Mouse (Mus musculus) ovary, adult 18-20 months (tissue): Measurements from ENCODE around the gene Pigb.

Experiments
- DNase-seq: peaks from one replicate; pipeline ENCODE4 v3.0.0; 2022; ENCODE audit warnings: low spot score, mixed read lengths

The Pigb gene

DNA sequence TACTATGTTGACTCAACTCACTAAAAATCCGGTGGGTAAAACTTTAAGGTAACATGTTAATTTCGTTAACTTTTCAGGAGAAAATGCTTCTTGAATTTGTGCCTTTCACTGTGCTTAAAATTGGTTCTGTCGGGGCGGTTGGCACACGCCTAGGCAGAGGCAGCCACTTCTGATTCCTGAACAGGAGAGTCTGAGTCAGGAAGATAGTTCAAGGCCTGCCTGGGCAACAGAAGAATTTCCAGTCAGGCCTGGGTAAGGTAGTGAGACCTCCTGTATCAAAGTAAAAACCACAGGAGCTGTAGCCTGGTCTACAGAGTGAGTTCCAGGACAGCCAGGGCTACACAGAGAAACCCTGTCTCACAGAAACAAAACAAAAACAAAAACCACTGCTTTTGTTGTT, 47.6 kb downstream of the Pigb start:
- DNase-seq, result no peak

DNA sequence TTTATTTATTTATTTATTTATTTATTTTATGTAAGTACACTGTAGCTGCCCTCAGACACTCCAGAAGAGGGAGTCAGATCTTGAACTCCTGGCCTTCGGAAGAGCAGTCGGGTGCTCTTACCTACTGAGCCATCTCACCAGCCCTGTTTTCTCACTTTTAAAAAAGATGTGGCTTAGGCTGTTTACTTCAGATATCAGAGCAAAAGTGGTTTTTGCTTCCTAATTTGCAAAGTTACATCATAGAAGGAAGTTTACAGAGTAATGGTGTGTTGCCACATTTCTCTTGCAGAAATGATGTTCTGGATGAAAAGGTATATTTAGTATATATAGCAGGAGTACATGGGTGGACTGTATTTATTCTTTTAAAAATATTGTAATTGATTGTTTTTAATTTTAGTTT, 48.8 kb downstream of the Pigb start:
- no peak for DNase-seq

DNA sequence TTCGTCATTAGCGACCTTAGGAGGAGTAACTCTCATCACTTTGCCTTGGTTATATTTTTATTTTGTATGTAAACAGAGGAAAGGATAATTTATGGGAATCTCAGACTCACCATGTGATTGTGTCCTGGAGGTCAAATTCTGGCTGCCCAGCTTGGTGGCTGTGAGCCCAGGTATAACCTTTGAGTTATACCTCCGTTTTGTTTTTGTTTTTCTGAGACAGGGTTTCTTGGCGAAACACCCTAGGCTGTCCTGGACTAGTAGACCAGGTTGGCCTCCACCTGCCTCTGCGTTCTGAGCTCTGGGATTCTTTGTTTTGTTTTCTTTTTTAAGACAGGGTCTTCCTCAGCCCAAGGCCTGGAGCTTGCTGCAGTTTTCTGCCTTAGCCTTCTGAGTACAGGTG, 51.5 kb downstream of the Pigb start:
- DNase-seq, result no peak

DNA sequence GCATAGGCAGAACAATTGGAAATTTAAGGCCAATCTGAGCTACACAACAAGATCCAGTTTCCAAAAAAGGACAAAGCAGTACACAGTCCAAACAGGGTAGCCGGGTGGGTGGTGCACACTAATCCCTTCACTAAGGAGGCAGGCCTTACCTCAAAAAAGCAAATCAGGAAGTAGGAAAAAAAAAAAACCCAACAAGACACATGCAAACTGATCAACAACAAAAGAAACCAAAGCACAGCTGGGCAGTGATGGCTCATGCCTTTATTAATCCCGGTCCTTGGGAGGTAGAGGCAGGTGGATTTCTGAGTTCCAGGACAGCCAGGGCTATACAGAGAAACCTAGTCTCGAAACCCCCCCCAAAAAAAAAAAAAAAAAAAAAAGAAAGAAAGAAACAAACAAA, 52.5 kb downstream of the Pigb start:
- DNase-seq, result no peak

DNA sequence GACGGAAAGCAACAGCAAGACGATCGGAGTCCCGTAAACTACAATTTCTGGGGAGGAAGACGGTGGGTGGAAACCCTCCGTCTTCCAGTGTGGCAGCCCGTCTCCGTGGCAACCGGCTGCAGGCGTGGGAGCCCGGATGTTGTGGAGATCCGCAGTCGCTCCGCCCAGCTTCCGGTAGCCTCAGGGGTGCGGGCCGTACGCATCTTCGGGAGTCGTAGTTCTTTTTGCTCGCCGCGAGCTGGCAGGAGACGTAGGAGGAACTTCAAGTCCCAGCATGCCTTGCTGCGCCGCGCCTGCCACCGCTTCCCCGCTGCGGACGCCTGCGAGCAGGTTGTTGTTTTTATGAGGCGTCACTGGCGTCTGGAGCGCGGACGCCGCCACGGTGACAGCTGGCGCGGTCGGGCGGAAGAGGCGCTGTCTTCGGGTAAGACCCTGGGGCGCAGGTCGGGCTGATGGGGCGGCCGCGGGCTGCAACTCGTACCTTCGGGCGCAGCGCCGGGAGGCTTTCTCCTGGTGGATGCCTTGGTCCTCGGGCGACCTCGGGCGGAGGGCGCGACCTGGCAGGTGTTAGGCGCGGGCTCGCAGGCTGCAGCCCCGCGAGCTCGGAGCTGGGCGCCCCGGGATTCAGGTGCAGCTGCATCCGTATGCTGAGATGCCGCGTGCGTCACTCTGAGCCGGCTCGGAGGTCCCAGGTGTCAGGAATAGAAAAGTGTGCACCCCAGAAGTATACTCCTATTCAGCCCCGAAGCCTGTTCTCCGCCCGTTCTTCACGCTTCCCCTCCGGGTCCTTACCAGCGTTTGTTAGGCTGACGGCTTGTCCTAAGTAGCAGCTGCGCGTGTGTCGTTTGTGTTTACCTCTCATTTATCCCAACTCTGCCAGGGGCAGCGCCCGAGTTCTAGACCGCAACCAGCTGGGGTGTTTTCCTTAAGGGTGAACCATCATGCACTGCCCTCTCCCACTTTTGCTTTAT, 54.6 kb downstream of the Pigb start, which contains the start of the genes Ccpg1os and Ccpg1:
Ccpg1os (minus strand) TSS at position 133 of the 971 bp plus-strand sequence.
Ccpg1 (plus strand) TSS at position 180 of the 971 bp plus-strand sequence.
- peak; percentile 96 for DNase-seq

DNA sequence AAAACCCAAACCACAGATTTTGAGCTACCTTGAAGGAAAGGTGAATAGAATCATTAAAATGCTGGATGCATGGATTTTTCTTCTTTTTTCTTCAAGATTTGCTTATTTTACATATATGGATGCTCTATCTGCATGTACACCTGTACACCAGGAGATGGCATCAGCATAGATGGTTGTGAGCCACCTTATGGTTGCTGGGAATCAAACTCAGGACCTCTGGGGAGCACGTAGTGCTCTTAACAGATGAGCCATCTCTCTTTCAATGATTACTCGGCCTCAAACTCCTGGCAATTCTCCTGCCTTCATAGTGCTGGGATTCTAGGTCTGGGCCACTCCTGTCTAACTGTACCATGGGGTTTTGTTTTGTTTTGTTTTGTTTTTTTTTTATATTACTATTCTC, 57.1 kb downstream of the Pigb start:
- no peak for DNase-seq

DNA sequence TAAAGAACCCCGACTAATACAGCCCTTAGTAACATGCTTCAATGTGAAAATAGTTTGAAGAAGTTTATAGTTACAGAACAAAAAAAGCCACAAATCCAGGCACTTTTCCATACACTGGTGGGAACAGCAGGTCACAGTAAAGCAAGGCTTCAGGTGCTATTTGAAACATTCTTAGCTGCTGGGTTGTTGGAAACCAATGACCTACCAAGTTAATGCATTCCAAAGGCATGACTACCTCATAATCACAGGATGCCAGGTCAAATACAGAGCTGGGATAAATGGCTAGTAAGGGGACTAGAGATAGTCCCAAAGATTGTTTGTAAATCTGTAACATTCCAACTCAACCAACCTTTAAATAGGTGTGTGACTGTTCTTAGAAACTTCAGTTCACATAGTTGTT, 64.9 kb downstream of the Pigb start:
- DNase-seq, result no peak

DNA sequence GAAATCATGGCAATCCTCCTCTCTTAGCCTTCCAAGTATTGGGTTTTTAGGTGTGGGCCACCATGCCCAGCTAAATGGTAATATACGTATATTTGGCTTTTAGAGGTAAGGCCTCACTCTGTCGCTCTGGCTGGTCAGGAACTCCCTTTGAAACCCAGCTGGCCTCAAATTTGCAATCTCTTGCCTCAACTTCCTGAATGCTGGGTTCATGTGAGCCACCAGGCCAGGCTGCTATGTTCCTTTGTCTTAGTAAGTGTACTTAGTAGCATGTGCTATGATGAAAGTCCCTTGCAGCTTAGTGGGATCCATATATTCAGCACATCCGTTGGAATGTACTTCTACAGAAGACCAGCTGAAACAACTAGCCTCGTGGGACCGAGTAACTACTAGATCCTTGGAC, 65.4 kb downstream of the Pigb start:
- no peak for DNase-seq

DNA sequence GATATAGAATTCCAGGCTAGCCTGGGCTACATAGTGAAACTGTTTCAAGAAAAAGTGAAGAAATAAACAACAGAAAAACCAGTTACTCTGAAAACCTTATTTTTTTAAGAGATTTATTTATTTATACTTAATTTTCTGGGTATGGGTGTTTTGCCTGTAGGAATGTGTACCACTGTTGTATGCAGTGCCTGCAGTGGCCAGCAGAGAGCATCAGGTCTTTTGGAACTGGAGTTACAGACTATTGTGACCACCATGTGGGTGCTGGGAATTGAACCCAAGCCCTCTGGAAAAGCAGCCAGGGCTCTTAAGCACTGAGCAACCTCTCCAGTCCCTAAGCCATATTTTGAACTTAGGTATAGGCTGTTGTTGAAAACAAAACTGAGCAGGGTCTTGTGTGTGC, 67.2 kb downstream of the Pigb start:
- DNase-seq, result no peak

DNA sequence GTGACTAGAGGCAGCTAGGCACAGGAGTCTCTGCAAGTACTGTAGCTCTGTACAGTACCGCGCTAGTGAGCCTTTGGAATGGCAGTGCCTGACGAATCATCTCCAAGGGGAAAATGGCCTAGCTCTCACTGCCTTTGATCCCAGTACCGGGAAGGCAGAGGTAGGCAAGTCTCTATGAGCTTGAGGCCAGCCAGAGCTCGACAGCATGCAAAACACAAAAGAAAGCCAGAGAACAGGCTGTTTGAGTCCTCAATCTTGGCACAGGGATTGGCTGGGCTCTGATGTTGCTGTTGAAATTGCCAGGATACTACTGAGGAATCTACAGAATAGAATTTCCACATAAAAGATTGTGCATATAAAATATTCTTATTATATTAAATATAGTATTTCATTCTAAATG, 67.7 kb downstream of the Pigb start:
- no peak for DNase-seq

DNA sequence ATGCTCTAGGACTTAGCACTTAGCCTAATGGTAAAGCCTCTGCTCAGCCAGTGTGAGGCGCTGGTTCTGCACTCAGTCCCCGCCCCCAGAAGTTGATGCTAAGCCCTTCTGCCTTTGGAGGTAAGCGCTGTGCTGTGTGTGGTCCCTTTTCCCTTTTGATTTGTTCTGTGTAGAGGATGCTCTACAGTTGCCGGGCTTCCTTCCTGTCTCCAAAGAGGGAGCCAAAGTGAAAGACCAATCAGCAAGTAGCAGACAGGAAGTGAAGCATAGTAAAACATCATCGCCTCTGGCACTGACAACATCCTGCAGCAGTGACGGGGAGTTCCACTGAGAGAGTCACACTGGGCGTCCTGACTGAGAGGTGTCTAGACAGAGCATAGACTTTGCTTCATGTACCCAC, 70.3 kb downstream of the Pigb start:
- DNase-seq, result no peak

DNA sequence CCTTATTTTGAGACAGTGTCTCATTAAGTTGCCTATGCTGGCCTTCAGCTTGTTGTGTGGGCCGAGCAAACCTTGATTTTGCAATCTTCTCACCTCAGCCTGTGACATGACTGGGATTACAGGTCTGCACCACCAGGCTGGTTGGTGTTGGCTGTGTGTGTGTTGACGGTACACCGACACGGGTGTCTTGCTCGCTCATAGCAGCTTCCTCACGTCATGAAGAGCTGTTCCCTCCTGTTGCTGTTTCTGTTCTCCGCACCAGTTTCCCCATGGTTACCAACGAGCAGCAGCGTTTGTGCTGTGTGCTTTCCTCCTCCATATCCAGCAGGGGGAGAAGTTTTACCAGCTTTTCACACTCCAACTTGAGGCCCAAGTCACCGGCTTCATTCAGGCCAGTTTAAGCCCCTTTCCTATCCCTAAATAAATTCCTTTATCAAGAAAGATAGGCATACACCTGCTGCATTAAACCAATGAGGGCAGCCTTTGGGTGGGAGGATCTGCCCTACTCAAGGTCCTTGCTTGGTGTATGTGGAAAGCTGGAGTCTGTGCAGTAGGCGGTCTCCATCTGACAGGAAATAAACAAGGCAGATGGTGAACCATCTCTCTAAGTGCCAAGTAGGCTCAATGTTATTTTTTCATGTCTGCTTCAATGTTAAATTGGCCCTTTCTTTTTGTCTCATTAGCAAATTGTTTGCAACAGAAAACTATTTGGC, 71.7 kb downstream of the Pigb start:
- peak; percentile 30 for DNase-seq

DNA sequence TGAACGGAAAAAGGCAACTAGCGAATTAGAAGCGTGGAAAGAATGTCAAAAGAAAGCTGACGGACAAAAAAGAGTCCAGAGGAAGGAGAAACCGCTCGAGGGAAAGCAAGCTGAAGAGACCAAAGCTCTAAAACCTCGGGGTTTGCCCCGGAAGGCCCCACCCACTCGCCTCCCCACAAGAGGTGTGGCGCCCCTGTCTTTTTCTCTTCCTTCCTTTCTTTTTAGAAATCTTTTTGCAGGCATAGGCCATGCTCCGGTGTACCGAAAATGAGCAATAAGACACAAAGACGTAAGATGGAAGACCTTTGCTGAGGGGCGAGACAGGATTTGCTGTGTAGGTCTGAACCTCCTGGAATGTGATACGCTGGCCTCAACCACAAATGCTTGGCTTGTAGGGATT, 78.2 kb downstream of the Pigb start:
- no peak for DNase-seq

DNA sequence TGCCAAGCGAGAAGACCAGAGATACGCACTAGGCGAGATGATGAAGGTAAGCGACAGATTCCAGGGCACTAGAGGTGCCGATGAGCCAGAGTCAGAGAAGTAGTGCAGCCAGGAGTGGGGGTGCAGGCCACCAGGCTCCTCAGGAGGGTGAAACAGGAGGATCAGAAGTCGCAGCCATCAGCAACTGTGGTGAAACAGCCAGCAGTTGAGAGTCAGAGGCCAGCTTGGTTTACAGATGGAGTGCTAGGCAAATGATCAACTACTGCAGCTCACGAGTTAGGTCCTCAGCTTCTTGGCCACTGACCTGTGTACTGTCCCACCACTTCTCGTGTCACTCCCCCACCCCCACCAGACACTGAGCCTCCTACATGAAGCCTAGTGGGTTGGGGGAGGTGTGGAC, 78.8 kb downstream of the Pigb start:
- no peak for DNase-seq

DNA sequence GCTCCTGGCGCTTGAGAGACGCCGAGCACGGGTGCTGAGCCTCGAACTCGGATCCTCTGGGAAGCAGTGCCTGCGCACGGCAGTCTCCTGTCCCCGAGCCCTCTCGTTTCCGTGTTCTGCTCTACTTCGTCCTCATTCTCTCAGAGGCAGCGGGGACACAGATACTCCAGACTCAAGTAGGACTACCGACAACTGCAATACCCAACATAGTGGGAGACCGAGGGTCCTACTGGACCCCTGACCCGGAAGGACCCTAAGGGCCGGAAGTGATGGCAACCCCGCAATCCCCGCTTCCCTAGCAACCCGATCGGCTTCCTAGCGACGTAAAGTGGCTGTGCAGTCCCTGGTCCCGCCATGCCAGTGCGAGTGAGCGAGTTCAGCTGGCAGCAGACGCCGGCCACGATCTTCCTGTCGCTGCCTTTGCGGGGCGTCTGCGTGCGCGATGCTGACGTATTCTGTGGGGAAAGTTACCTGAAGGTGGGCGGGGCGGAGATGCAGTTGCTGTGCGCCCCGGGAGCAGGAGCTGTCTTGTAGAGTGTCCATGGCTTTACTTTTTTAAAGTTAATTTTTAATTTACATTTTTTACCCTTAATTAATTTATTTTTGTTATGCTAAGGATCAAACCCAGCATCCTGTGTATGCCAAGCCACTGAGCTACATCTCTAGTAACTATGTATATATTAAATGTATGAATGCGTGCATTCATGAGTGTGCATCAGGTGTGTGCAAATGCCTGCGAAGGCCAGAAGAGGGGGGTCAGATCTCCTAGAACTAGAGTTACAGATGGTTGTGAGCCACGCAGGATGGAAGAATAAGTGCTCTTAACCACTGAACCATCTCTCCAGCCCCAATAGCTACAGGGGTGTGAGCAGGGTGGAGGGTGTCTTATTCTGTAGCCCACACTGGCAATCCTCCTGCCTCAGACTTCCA, 81.4 kb downstream of the Pigb start, which contains the start of the genes Dyx1c1 and Gm44503:
Dyx1c1 (plus strand) TSS at position 265 of the 930 bp plus-strand sequence.
Gm44503 (plus strand) TSS at position 332 of the 930 bp plus-strand sequence.
- peak; percentile 70 for DNase-seq
